Mouse (Mus musculus) bone marrow macrophage, adult 2 months (primary cell): Measurements from ENCODE around the gene Map2k2.
"Not testable (repeated sequence)": the region's sequence is repeated elsewhere in the genome, so short reads cannot be mapped to it uniquely, and the experiment has no call there.

ENCODE experiments used
- CTCF ChIP-seq: IDR thresholded peaks from 2 replicates; pipeline ENCODE4 v1.5.1; 2012; ENCODE audit warnings: low read depth, mild to moderate bottlenecking, low read length, moderate library complexity
- POLR2A ChIP-seq: IDR thresholded peaks from 2 replicates; pipeline ENCODE4 v1.6.1; 2012; ENCODE audit warnings: mild to moderate bottlenecking, low read depth, low read length, borderline replicate concordance

DNA sequence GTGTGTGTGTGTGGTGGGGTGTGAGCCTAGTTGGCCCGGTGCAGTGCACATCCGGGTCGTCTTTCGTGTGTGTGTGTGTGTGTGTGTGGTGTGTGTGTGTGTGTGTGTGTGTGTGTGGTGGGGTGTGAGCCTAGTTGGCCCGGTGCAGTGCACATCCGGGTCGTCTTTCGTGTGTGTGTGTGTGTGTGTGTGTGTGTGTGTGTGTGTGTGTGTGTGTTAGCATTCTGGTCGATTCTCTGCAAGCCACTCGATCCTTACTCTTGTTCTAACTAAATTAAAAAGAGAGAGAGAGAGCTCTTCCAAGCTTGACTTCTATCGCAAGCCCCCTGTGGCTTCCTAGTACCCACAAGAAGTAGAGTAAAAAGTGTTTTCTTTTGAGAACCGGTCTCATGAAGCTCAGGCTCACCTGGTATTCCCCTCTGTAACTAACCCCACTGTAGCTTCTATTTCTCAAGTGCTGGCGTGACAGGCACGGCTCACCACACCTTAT is 63.7 kb downstream of the Map2k2 start:
- not testable (repeated sequence) for TF ChIP-seq POLR2A, CTCF
